Mouse (Mus musculus) G1E (cell line): ENCODE measurements around the gene Gm19935. TPM values are rescaled to one million over a fixed set of nuclear protein-coding genes. Genes with fewer than 3 reads are reported as not detected.

Experiments used
- ATAC-seq: 2 replicates; pipeline ENCODE4 v1.8.0; 2016; ENCODE audit warnings: mild to moderate bottlenecking; ENCODE audit not compliant: insufficient number of reproducible peaks, poor library complexity, low FRiP score, severe bottlenecking; ENCODE audit errors: extremely low read depth
- DNase-seq: peaks from one replicate; pipeline ENCODE4 v3.0.0; 2012; ENCODE audit warnings: low spot score
- H3K27me3 ChIP-seq: 2 replicates; pipeline ENCODE4 v1.6.1; 2012; ENCODE audit warnings: mild to moderate bottlenecking, low read length, inconsistent platforms; ENCODE audit not compliant: insufficient read depth
- H3K36me3 ChIP-seq: replicated peaks from 2 replicates; pipeline ENCODE3; 2012; ENCODE audit warnings: mild to moderate bottlenecking, inconsistent platforms
- H3K4me1 ChIP-seq: 2 replicates; pipeline ENCODE4 v1.6.1; 2012; ENCODE audit warnings: low read depth, low read length, inconsistent platforms, mixed read lengths; ENCODE audit not compliant: insufficient read depth
- H3K4me3 ChIP-seq: 2 replicates; pipeline ENCODE4 v1.5.1; 2012; ENCODE audit warnings: low read depth, mild to moderate bottlenecking, inconsistent platforms, low read length, moderate library complexity, mixed read lengths
- H3K9me3 ChIP-seq: replicated peaks from 2 replicates; pipeline ENCODE4 v1.6.1; 2012; ENCODE audit warnings: inconsistent platforms
- CTCF ChIP-seq: IDR thresholded peaks from 2 replicates; pipeline ENCODE4 v1.5.1; 2012; ENCODE audit warnings: low read depth, low read length, inconsistent platforms, mixed read lengths
- GATA1 ChIP-seq: IDR thresholded peaks from 2 replicates; pipeline ENCODE4 v1.6.1; 2012; ENCODE audit warnings: borderline replicate concordance, low read length, inconsistent platforms, mixed read lengths
- GATA2 ChIP-seq: IDR thresholded peaks from 2 replicates; pipeline ENCODE4 v1.6.1; 2012; ENCODE audit warnings: low read depth, low read length, inconsistent platforms, borderline replicate concordance
- POLR2AphosphoS5 ChIP-seq: IDR thresholded peaks from 2 replicates; pipeline ENCODE4 v1.6.1; 2012; ENCODE audit warnings: low read depth, low read length, inconsistent platforms; ENCODE audit not compliant: insufficient replicate concordance
- TAL1 ChIP-seq: conservative IDR thresholded peaks from 2 replicates; pipeline ENCODE4 v1.6.1; 2012; ENCODE audit warnings: low read depth, low read length, inconsistent platforms, mixed read lengths
- polyA plus RNA-seq: library from polyadenylated mRNA; stranded (reverse); fragments of >175 nt; gene quantifications from 2 replicates; pipeline ENCODE4 v1.2.3, GENCODE M21; 2012
- total RNA-seq, 2 experiments: library from RNA; stranded (forward) in 1 of 2; stranded (reverse) in 1 of 2; fragments of 200-1000 nt in 1 of 2; fragments of >200 nt in 1 of 2; fragmentation: Nextera tagmentation in 1 of 2; gene quantifications; 2 replicates each; pipeline ENCODE4 v1.2.3; 2014 to 2017

Gm19935 gene
- total and polyA plus RNA-seq, 3 experiments: not detected

DNA sequence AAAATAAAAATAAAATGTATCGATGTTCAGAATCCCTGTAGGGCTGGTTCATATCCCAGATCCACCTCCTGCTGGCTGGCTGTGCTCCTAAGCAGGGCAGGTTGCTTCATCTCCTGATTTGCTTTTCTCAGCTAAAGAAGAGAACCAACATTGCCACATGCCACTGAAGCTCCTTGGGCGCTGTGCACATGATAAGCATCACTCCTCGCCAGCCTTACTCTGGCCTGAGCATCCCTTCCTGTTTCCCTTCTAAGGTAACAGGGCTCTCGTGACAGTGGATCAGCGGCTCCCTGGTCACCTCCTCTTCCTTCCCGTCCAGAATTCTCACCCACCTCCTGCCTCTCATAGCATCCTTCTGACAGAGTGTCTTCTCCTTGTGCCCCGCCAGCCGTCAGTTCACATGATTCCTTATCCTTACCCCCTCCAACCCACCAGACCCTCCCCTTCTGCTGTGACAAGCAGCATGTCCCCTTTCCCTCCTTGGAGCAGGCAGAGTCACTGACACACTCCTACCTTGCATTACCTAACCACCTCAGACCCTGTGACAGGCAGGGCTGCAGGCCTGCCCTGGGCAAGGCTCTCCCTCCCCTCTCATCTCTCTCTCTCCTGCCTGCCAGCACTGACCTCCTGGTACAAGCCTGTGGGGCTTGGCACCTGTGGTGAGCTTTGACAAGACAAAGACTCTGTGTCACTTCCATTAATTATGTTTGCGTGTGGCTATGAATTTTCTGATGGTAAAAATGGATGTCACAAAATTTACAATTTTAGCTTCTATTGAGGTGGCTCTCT lies 27.2 kb upstream of the Gm19935 start:
- no peak overlapping the region for H3K4me3 ChIP-seq
- peaks cover 3% of the 10 kb centered on the region for H3K36me3 ChIP-seq
- no peak for TF ChIP-seq GATA1
- no peak for TF ChIP-seq CTCF
- TF ChIP-seq TAL1: no peak
- no peak for TF ChIP-seq POLR2AphosphoS5
- TF ChIP-seq GATA2: no peak
- ATAC-seq (no peak), DNase-seq (no peak)
- no peaks in the 10 kb centered on the region for H3K4me1 ChIP-seq
- H3K27me3 ChIP-seq: peaks cover 2% of the 10 kb centered on the region; the same call in 1 of the 2 replicates
- H3K9me3 ChIP-seq: no peaks in the 10 kb centered on the region

DNA sequence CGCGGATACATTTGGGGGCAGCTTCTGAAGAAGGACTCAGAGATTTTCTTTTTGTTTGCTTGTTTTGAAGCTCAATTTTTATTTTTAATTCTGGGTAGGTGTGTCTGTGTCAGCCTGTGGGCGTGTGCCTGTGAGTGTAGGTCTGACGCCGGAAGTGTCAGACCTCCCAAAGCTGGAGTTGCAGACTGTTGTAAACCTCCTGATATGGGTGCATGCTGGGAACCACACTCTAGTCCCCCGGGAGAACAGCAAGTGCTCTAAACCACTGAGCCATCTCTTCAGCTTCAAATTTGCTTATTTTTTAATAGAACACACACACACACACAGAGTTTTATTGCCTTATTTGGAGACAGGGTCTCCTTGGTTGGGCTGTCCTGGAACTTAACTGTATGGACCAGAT lies 25.9 kb upstream of the Gm19935 start:
- H3K4me3 ChIP-seq: no peak overlapping the region
- peaks cover 3% of the 10 kb centered on the region for H3K36me3 ChIP-seq
- peaks cover 2% of the 10 kb centered on the region; the same call in 1 of the 2 replicates for H3K27me3 ChIP-seq
- TF ChIP-seq TAL1 (no peak), CTCF (no peak), POLR2AphosphoS5 (no peak), GATA2 (no peak), GATA1 (no peak)
- ATAC-seq: no peak
- DNase-seq: no peak
- H3K9me3 ChIP-seq: no peaks in the 10 kb centered on the region
- H3K4me1 ChIP-seq: no peaks in the 10 kb centered on the region

- H3K4me1 ChIP-seq: no peaks in the 10 kb centered on the region
- peaks cover 3% of the 10 kb centered on the region for H3K36me3 ChIP-seq
- H3K27me3 ChIP-seq: peaks cover 2% of the 10 kb centered on the region; the same call in 1 of the 2 replicates
- DNase-seq (no peak), ATAC-seq (no peak)
- no peak for TF ChIP-seq CTCF
- TF ChIP-seq TAL1: no peak
- TF ChIP-seq GATA1: no peak
- TF ChIP-seq GATA2: no peak
- TF ChIP-seq POLR2AphosphoS5: no peak
- no peaks in the 10 kb centered on the region for H3K9me3 ChIP-seq
- H3K4me3 ChIP-seq: no peak overlapping the region
Measured at GRCm38 (mm10) chr8:90841321-90841720, 24.1 kb upstream of the Gm19935 start.

DNA sequence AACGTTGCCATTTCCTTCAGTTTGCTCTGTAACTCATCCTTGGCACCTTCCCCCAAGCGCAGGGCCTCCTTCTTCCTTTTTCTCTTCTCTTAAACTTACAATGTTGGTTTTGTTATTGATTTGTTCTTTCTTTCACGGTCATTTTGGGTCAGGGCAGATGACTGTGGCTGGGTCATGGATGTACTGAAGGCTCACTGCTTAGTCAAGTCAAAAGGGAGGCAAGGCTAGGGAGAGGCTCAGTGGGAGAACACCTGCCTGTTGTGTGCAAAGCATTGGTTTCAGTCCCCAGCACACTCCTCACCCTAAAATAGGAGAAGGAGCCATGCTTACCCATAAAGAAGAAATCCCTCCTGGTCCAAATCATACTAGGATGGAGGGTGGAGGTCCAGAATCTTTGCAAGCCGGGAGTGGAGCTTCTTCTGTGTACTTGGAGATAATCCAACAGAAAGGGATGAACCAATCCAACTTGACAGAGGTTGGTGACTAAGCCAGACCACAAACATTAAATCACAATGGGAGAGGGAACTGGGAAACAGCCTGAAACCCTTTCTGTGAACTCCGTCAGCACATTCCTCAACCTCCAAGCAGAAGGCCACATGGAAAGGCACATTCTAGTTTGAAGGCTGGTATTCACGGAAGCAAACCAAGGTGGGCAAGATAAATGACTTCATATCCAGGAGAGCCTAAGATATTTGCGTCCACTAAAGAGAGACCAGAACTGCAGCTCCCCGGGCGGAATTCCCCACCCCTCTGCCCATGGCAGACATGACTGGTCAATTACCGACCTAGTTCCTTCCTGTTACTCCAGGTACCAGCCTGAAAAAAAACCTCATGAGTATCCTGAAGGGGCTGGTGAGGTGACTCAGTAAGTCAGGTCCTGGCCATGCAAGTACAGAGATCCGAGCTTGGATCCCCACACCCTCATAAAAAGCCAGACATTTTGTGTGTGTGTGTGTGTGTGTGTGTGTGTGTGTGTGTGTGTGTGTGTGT lies 22.8 kb upstream of the Gm19935 start:
- Histone ChIP-seq H3K27me3 (peaks cover 2% of the 10 kb centered on the region; the same call in 1 of the 2 replicates), H3K4me1 (no peaks in the 10 kb centered on the region), H3K4me3 (no peak overlapping the region), H3K9me3 (no peaks in the 10 kb centered on the region), H3K36me3 (peaks cover 3% of the 10 kb centered on the region)
- no peak for DNase-seq
- no peak for ATAC-seq
- TF ChIP-seq TAL1: no peak
- TF ChIP-seq POLR2AphosphoS5: no peak
- TF ChIP-seq GATA2: no peak
- TF ChIP-seq GATA1: no peak
- no peak for TF ChIP-seq CTCF

DNA sequence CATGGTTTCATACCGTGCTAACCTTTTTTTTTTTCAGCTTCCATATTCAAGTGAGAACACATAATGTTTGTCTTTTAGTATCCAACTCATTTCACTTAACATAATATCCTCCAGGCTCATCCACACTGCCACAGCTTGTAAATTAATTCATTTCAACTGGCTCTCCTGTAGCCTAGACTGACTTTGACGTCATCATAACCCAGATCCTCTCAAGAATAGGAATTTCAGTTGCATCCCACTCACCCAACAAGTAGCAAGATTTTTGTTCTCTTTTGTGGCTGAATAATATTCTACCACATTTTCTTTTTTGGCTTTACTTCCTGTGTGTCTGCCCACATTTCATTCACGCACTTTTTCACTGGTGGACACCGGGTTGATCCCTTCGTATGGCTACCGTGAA lies 20.2 kb upstream of the Gm19935 start:
- TF ChIP-seq TAL1 (no peak), GATA1 (no peak), CTCF (no peak), GATA2 (no peak), POLR2AphosphoS5 (no peak)
- Histone ChIP-seq H3K4me1 (peaks cover 3% of the 10 kb centered on the region; the same call in 1 of the 2 replicates), H3K27me3 (no peaks in the 10 kb centered on the region), H3K4me3 (no peak overlapping the region), H3K36me3 (no peaks in the 10 kb centered on the region), H3K9me3 (no peaks in the 10 kb centered on the region)
- ATAC-seq (no peak), DNase-seq (no peak)

DNA sequence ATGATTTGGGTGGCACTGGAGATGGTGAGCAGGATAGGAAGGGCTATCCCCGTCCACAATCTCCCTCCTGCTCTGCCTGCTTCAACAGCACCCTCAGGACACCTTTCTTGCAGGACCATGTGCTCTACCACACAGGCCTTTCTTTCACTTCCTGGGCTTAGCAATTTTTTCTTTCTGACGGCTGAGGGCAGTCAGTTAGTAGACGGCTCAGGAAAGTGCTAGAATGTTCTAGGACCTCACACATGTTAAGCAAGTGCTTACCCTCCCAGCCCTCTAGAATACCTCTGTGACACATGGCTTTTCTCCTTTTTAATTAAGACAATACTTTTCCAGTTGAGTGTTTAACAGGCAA lies 17.1 kb upstream of the Gm19935 start:
- TF ChIP-seq GATA1 (no peak), POLR2AphosphoS5 (no peak), GATA2 (no peak), CTCF (no peak)
- Histone ChIP-seq H3K36me3 (no peaks in the 10 kb centered on the region), H3K9me3 (no peaks in the 10 kb centered on the region), H3K27me3 (no peaks in the 10 kb centered on the region), H3K4me1 (peaks cover 14% of the 10 kb centered on the region), H3K4me3 (no peak overlapping the region)
- no peak for ATAC-seq
- DNase-seq: no peak
